Mouse (Mus musculus): ENCODE measurements around the gene Klra10. TPM values are rescaled to one million over a fixed set of nuclear protein-coding genes. Genes with fewer than 3 reads are reported as not detected.
"Not testable (repeated sequence)": the region's sequence is repeated elsewhere in the genome, so short reads cannot be mapped to it uniquely, and the experiment has no call there.

Klra10 gene
- not detected in 2 replicates for polyA plus RNA-seq (2012; rRNA removed)

GRCm38 (mm10) chr6:130281828-130282227, at the start of gene Klra10:
Gene Klra10, minus strand, starts transcription at chr6:130281928.
- not testable (repeated sequence) for DNase-seq (ENCODE audit: extremely low spot score in 1 of 2, low spot score in 1 of 2)

DNA sequence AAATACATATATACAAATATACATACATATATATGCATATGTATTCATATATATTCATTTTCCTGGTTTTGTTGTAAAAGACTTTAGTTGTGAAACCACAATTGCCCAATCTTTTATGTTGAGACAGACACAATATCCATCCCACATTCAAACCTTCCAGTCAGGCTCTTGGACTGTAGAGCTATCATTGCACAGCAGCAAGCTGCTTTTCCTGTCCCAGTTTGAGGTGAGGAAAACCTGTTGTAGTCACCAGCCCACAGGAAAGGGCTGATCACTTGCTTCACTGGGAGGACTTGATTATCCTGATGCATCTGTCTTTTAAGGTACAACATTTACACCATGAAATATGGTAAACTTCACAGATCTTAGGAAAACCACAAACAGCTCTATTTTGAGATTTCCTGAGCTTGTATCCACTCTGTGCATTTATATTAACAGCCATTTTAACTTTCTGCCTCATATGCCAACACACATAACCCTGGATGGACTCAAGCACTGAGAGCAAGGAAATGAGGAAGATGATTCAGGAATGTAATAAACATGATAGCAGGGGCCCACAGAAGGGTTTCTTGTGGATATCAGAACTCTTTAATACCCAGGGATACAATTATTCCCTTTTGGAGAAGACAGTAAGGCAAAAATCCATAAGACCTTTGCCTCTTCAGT, 6.4 kb upstream of the Klra10 start:
- no peak for DNase-seq (ENCODE audit: extremely low spot score in 1 of 2, low spot score in 1 of 2)

DNA sequence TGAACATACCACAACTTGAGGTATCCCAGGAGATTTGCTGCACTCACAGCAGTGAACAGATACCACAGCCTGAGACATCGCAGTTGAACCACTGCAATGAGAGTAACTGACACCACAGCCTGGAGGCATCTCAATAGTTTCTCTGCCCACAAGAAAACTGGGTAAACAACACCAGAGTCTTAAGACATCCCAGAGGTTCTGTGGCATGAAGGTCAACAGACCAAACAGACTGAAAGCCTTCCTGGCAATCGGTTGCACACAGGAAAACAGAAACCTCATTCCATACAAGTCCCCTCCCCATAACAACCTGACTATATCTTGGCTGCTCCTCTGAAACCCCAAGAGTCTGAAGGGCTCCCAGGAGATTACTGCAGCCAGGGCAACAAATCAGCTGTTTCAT, 26.4 kb downstream of the Klra10 start:
- DNase-seq (ENCODE audit: extremely low spot score in 1 of 2, low spot score in 1 of 2) = no peak

DNA sequence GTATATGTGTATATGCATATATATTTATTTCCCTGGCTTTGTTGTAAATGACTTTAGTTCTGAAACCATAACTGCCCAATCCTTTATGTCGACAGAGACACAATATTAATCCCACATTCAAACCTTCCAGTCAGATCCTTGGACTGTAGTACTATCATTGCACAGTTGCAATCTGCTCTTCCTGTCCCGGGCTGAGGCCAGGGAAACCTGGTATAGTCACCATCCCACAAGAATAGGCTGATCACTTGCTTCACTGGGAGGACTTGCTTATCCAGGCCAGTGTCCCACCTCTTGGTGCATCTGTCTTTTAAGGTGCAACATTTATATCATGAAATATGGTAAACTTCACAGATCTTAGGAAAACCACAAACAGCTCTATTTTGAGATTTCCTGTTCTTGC, 44.2 kb downstream of the Klra10 start:
- DNase-seq (ENCODE audit: extremely low spot score in 1 of 2, low spot score in 1 of 2) = no peak

DNA sequence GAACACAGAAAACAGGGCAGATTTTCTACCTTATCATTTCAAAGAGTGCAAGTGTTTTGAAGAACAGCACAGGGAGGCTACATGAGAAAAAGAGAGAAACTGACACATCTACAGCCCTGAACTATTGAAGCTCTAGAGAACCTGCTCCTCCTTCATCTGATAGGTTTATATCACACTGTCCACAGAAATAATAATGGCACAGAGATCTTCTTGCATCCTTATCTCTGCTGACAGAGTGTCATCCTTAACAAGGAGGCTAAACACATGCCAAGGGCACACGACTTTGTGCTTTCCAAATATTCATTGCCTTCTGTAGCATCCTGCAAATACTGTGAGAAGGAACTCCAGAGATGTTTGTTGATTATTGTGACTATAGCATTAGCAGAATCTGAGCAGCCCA, 45.1 kb downstream of the Klra10 start:
- DNase-seq (ENCODE audit: extremely low spot score in 1 of 2, low spot score in 1 of 2) = no peak

GRCm38 (mm10) chr6:130233222-130233621, 48.5 kb downstream of the Klra10 start, which contains the start of gene Klra7:
Gene Klra7, minus strand, starts transcription at chr6:130233322.
- DNase-seq (ENCODE audit: extremely low spot score in 1 of 2, low spot score in 1 of 2) = no peak

Other genes with a start within 250 kb of the Klra10 start
- gene Klra4, start 214.7 kb downstream of the Klra10 start, polyA plus RNA-seq (2012; rRNA removed) = not detected in 2 replicates
- gene Klra8, start 152.0 kb downstream of the Klra10 start, polyA plus RNA-seq (2012; rRNA removed) = not detected in 2 replicates
- not detected in 2 replicates for gene Klra9, start 88.8 kb downstream of the Klra10 start, polyA plus RNA-seq (2012; rRNA removed)
- not detected in 2 replicates for gene Klra7, start 48.6 kb downstream of the Klra10 start, polyA plus RNA-seq (2012; rRNA removed)
- gene Klra3, start 55.6 kb upstream of the Klra10 start, polyA plus RNA-seq (2012; rRNA removed) = not detected in 2 replicates
- not detected in 2 replicates for gene Klra1, start 104.9 kb upstream of the Klra10 start, polyA plus RNA-seq (2012; rRNA removed)

Measured in frontal cortex, adult 2 months (tissue).